Mouse (Mus musculus) lung, postnatal 10 days (tissue): ENCODE measurements around the gene Tyro3.

ENCODE experiments used
- DNase-seq: peaks from one replicate; pipeline ENCODE4 v3.0.0; 2021

Gene Tyro3

GRCm38 (mm10) chr2:119804776-119805175, 7.2 kb downstream of the Tyro3 start:
- DNase-seq, result no peak

- no peak for DNase-seq
These were observed 8.0 kb downstream of the Tyro3 start for GRCm38 (mm10) chr2:119805536-119805935.

GRCm38 (mm10) chr2:119808438-119808837, 10.9 kb downstream of the Tyro3 start:
- DNase-seq, result no peak

- peak; percentile 38 for DNase-seq
These were observed 11.3 kb downstream of the Tyro3 start for GRCm38 (mm10) chr2:119808881-119809280.

GRCm38 (mm10) chr2:119810890-119811289, 13.4 kb downstream of the Tyro3 start:
- DNase-seq, result no peak

GRCm38 (mm10) chr2:119811490-119812146, 14.1 kb downstream of the Tyro3 start:
- DNase-seq, result no peak

- DNase-seq, result peak; percentile 80
These were observed 16.9 kb downstream of the Tyro3 start for GRCm38 (mm10) chr2:119814376-119814933.

- DNase-seq, result no peak
These were observed 19.1 kb downstream of the Tyro3 start for GRCm38 (mm10) chr2:119816611-119817010.

- DNase-seq, result no peak
These were observed 19.5 kb downstream of the Tyro3 start for GRCm38 (mm10) chr2:119817047-119817446.

- DNase-seq, result no peak
These were observed 21.2 kb downstream of the Tyro3 start for GRCm38 (mm10) chr2:119818668-119819272.

GRCm38 (mm10) chr2:119821136-119821535, 23.6 kb downstream of the Tyro3 start:
- no peak for DNase-seq

- no peak for DNase-seq
These were observed 33.0 kb downstream of the Tyro3 start for GRCm38 (mm10) chr2:119830579-119830978.

- DNase-seq, result no peak
These were observed 36.7 kb downstream of the Tyro3 start for GRCm38 (mm10) chr2:119834231-119834630.

- no peak for DNase-seq
These were observed 40.1 kb downstream of the Tyro3 start for GRCm38 (mm10) chr2:119837616-119838015.

GRCm38 (mm10) chr2:119838363-119839156, 41.0 kb downstream of the Tyro3 start:
- no peak for DNase-seq

GRCm38 (mm10) chr2:119840008-119840407, 42.5 kb downstream of the Tyro3 start:
- DNase-seq, result no peak

GRCm38 (mm10) chr2:119842000-119842399, 44.5 kb downstream of the Tyro3 start:
- DNase-seq, result peak; percentile 2

GRCm38 (mm10) chr2:119843526-119843925, 46.0 kb downstream of the Tyro3 start:
- DNase-seq, result no peak

- no peak for DNase-seq
These were observed 48.5 kb downstream of the Tyro3 start for GRCm38 (mm10) chr2:119845882-119846546.

GRCm38 (mm10) chr2:119846929-119847328, 49.4 kb downstream of the Tyro3 start:
- peak; percentile 20 for DNase-seq

GRCm38 (mm10) chr2:119853811-119854210, 56.3 kb downstream of the Tyro3 start:
- no peak for DNase-seq

- DNase-seq, result no peak
These were observed 57.8 kb downstream of the Tyro3 start for GRCm38 (mm10) chr2:119855310-119855850.

- no peak for DNase-seq
These were observed 59.8 kb downstream of the Tyro3 start for GRCm38 (mm10) chr2:119857341-119857740.
